Mouse (Mus musculus) leukemia stem cell, adult 10-12 weeks (primary cell): Measurements from ENCODE around the gene Chadl. TPM values are rescaled to one million over a fixed set of nuclear protein-coding genes. Genes with fewer than 3 reads are reported as not detected.

Source experiments
- polyA plus RNA-seq: library from polyadenylated mRNA; stranded (reverse); fragments of >175 nt; gene quantifications from 2 replicates; pipeline ENCODE4 v1.2.3, GENCODE M21; 2012; ENCODE audit warnings: low replicate concordance

The Chadl gene
- 0.09 and 0.52 TPM in 2 replicates for polyA plus RNA-seq

DNA sequence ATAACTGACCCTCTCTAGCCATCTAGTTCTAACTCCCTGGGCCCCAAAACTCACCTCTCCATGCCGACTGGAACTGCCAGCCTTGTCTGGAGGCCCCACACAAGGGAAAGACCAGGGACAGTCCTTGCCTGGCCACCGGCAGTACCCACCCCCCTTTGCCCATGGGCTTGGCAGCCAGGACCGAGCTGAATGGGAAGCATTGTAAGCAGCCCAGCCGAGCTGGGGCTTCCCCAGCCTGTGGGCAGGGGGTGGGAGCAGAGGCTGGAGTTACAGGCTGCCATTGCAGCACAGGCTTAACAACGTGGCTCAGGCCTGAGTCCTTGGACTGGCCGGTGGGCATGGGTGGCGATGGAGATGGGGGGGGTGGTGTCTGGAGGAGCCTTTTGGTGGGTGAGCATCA lies at the start of gene Chadl:
Chadl (minus strand) TSS at position 113 of the 400 bp plus-strand sequence.

DNA sequence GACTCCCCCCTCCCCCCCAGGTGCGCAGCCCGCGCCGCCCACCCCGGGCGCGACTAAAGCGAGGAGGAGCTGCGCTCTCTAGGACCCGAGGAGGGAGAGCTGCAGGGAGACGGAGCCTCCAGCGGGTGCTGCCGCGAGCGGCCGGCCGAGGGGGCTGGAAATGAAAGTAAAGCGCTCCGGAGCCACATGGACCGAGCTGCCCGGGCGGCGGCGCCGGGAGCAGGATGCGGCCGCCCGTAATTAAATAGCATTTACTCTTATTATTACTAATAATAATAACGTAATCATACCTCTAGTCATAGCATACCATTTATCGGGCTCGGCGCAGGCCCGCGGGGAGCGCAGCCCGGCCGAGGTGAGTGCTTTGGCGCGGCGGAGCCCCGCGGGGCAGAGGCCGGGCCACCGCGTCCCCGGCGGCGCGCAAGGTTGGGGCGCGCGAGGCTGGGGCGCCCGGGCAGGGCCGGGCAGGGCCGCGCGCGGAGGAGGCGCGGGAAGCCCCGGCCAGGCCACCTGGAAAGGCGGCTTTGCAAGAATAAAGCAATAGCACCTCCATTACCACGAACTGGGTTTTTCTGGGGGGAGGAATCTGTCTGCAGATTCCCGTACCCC lies 48.0 kb upstream of the Chadl start, which contains the start of the genes Zc3h7b and Rangap1:
Zc3h7b (plus strand) TSS at position 66 of the 609 bp plus-strand sequence.
Rangap1 (minus strand) TSS at position 539 of the 609 bp plus-strand sequence.

DNA sequence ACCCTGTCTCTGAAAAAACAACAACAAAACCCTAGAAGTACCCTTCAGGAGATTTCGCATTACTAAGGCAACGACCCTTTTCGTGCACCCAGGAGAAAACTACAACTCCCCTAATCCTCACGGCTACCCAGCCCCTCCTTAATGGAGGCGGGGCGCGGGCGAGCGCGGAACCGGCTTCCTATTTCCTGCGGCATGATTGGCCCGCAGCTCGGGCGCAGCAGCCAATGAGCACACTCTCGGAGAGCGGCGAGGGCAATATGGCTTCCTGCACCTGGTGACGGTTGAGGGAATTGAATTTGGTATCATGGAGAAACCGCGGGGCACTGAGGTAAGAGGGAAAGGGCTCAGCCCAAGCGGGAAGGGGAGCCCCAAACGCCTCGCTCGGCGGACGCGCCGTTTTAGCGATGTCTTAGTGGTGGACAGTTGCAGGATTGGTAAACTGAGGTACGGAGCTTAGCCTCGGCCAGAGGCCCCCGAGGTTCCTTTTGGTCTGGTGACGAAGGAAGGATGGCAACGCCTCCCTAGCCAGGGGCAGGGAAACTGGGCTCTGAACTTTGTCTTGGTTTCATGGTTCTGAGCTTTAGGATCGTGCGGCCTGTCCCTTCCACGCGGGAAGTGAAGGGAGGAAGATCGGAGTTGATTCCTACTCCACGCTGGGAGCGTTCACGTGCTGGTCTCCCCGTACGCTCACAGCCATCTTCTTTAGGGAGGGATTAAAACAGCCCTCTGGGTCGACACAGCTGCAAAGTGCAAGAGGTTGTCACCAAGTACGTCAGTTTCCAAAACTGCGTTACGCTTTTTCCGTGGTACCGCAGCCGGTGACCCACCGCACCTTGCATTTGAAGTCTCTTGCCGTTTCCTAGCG lies 33.2 kb downstream of the Chadl start, which contains the start of gene L3mbtl2:
L3mbtl2 (plus strand) TSS at position 193 of the 865 bp plus-strand sequence.

Other genes with a start within 250 kb of the Chadl start
- 0.99 and 7.9 TPM in 2 replicates for gene Rbx1, start 231.0 kb downstream of the Chadl start, polyA plus RNA-seq
- gene Ep300, start 111.9 kb downstream of the Chadl start, polyA plus RNA-seq, result 33.1 and 40.7 TPM in 2 replicates
- gene L3mbtl2, start 33.4 kb downstream of the Chadl start, polyA plus RNA-seq, result 5.4 and 18.7 TPM in 2 replicates
- gene Zc3h7b, start 47.8 kb upstream of the Chadl start, polyA plus RNA-seq, result 57.6 and 58.2 TPM in 2 replicates
- gene Rangap1, start 48.2 kb upstream of the Chadl start, polyA plus RNA-seq, result 503 and 523 TPM in 2 replicates
- gene Tef, start 105.1 kb upstream of the Chadl start, polyA plus RNA-seq, result 11.4 and 65.8 TPM in 2 replicates
- 81.3 and 104 TPM in 2 replicates for gene Tob2, start 161.5 kb upstream of the Chadl start, polyA plus RNA-seq
- 4.9 and 15.2 TPM in 2 replicates for gene Phf5a, start 174.6 kb upstream of the Chadl start, polyA plus RNA-seq
- gene Aco2, start 175.0 kb upstream of the Chadl start, polyA plus RNA-seq, result 159 and 185 TPM in 2 replicates
- gene Polr3h, start 229.0 kb upstream of the Chadl start, polyA plus RNA-seq, result 79.7 and 137 TPM in 2 replicates
- 0.75 and 1.6 TPM in 2 replicates for gene Csdc2, start 239.5 kb upstream of the Chadl start, polyA plus RNA-seq